Mouse (Mus musculus) kidney, adult 2 months (tissue): ENCODE measurements around the gene Vmn2r60.

Experiments used
- CTCF ChIP-seq: fragments of 200-500 bp; conservative IDR thresholded peaks from 2 replicates; pipeline ENCODE4 v1.5.1; 2011; ENCODE audit warnings: low read depth, mild to moderate bottlenecking, control low read depth, low read length, moderate library complexity, mixed read lengths; ENCODE audit not compliant: insufficient read depth, insufficient read length
- POLR2A ChIP-seq: fragments of 200-500 bp; IDR thresholded peaks from one replicate; pipeline ENCODE4 v1.6.1; 2011; ENCODE audit warnings: low read depth, low read length, control low read depth

DNA sequence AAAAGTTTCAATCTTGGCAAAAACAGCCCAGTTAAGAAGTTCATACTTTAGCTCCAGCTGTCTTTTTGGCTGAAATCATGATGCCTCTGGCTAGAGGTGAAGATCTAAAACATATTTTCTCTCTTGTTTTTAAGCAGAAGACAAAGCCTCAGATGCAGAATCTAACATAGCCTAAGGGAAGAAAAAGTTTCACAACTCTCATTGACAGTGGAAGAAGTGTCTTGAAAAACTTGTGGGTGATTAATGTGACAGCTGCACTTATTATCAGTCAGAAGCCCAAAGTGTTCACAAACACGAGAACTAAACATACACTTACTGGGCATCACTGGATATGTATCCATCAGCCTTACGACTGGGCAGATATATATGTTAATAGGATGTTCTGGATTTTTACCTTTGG, at the start of gene Vmn2r60:
- TF ChIP-seq POLR2A (no peak), CTCF (no peak)
